Mouse (Mus musculus): ENCODE data around the gene Mrpl53.

The Mrpl53 gene

DNA sequence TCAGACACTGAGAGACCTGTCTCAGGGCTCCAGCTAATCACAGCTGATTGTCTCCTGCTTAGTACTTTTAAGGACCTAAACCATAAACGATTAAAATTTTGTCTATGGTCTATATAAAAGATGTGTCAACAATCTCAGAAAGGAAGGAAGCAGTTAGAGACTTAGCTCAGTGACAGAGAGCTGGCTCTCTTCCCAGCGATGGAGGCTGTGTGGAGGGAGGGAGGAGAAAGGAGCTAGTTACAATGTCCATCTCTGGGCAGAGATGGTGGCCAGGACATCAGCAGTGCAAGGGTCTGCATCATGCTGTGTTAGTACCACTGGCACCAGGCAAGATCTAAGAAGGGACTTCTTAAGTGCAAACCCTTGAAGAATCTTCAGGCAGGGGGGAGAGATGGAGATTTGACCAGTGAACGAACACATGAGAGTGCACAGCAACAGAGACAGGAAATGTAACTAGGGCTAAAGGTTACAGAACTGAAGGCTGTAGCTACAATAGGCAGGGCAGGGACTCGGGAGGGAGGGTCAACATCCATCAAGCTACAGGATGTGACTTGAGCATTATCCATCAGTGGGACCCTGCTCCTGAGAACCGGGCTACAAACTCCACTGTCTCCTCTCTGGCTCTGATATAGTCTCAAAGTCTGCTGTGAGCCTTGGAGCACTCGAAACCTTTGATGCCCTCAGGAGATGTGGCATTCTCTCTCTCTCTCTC lies 16.3 kb upstream of the Mrpl53 start:
- DNase-seq (ENCODE audit: low spot score in 2 of 2): no peak

DNA sequence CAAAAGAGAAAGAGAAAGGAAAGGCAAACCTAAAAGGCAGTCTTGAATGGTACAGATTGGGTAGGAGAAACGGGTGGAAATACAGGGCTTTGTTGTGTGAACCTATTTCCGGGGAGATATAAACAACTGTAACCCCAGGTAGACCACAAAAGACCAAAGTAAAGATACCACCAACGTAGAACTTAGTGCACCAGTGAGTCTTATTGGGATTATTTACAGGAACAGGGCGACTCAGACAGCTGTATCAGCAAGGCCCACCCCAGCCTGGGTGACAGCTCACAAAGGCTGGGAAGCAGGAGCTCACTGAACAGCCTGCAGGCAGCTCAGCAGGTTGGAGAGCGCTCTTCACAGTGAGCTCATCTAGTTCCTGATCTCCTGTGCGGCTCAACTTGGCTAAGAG lies 12.9 kb upstream of the Mrpl53 start:
- DNase-seq (ENCODE audit: low spot score in 2 of 2): no peak

DNA sequence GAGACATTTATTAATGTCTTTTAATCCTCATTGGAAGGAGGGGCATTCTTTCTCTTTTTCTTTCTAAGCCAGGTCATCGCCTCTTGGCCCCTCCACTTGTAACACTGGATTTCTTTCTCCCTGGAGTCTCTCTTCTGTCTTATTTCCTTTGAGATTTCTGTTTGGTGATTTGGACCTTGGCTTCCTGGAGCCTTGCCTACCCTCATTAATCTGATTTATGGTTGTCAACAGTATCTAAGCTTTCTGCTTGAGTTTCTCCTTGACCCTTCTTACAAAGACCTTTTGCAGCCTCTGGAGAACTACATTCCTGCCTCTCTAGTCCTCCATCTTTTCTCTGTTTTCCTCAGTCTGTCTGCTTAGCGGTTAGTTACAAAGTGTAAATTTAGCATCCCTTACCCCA lies 10.4 kb upstream of the Mrpl53 start:
- no peak for DNase-seq (ENCODE audit: low spot score in 2 of 2)

DNA sequence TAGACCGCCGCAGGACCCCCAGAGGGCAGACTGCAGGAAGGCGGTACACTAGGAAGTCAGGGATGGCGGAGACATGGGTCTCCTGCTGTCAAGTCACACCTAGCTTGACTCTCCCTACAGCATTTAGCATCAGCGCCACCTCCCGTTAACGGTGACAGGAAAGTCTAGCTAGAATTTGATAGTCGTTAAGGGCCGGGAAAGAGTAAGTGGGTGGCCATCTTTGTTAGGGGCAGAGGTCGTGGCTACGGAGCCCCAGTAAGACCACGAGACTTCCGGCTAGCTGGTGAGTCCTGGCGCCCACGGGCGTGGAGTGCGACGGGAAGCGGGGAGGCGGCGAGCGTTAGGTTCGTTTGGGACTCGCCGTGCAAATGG lies 7.5 kb upstream of the Mrpl53 start, which contains the start of the genes Ccdc142 and Gm42688:
TSS of gene Ccdc142 (plus strand) at position 286 of the 372 bp plus-strand sequence.
TSS of gene Gm42688 (plus strand) at position 302 of the 372 bp plus-strand sequence.
- peak in 1 of 2 experiments; percentile 93 for DNase-seq (ENCODE audit: low spot score in 2 of 2)

DNA sequence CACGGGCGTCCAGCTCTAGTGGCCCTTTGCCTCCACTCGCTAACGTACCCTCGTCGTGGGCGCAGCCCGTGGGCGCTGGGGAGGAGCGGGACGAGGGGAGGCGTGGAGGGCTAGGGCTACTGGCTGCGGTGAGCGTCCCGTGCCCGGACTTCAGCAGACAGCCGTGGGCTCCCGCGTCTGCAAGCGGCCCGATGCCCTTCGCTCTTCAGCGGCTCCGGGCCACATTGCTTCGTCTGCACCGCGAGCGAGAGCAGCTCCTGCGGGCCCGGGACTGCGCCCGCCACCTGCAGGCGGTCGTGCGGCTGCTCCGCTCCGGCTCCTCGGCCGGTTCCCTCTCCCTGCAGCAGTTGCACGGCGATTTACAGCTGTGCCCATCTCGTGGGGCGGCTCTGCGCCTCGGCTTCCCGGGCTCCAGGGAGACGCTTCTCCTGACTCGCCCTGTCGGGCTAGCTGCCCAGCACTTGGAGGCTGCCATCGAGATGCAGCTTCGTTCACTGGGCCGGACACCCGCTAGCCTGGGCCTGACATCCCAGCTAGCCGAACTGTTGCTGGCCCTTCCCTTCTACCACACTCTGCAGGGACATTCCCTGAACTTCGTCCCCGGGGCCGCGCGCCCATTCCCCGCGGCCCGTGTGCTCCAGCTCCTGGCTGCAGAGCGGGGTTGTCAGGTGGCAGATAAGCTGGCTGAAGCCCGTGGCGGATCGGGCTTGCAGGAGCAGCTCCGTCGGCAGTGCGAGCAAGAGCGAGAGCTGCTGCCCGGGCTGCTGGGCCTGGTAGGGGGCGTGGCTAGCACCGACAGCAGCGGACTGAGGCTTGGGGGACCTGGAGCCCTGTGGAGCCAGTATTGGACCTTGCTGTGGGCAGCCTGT lies 6.9 kb upstream of the Mrpl53 start:
- peak; percentile 81 to 85 for DNase-seq (ENCODE audit: low spot score in 2 of 2)

DNA sequence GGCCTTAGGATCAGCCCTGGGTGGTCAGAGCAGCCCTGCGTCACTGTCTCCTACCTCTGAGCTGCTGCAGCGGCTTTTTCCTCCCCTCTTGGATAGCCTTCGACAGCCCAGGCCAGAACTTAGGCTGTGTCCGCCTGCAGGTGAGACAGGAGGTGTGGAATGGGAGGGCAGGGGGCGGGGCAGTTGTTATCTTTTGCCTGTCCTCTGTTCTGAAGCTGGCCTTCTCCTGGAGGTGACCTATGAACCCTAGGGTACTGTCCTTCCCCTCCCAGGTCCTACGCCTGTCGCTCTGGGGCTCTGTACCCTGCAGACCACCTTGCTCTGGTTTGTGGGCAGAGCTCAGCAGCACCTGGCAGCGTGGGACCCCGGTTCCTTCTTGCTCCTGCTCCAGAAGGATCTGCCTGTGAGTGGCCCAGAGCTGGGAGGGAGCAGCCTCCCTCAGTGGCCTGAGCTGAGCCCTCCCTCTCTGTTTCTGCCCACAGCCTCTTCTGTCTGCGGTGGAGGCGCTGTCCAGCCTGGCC lies 5.7 kb upstream of the Mrpl53 start:
- DNase-seq (ENCODE audit: low spot score in 2 of 2): no peak

DNA sequence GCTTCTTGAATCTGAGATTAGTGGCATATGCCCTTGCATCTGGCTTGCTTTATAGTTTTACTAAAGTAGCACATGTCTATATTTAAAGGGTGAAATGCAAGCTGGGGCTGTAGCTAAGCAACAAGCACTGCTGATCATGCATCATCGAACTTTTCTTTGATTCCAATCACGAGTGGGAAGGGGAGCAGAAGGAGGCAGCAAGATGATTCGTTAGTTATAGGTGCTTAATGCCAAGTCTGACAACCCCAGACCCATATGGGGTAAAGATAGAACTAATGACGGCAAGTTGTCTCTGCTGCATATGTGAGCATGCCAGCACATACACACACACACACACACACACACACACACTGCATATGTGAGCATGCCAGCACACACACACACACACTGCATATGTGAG lies 4.7 kb upstream of the Mrpl53 start:
- DNase-seq (ENCODE audit: low spot score in 2 of 2): no peak

DNA sequence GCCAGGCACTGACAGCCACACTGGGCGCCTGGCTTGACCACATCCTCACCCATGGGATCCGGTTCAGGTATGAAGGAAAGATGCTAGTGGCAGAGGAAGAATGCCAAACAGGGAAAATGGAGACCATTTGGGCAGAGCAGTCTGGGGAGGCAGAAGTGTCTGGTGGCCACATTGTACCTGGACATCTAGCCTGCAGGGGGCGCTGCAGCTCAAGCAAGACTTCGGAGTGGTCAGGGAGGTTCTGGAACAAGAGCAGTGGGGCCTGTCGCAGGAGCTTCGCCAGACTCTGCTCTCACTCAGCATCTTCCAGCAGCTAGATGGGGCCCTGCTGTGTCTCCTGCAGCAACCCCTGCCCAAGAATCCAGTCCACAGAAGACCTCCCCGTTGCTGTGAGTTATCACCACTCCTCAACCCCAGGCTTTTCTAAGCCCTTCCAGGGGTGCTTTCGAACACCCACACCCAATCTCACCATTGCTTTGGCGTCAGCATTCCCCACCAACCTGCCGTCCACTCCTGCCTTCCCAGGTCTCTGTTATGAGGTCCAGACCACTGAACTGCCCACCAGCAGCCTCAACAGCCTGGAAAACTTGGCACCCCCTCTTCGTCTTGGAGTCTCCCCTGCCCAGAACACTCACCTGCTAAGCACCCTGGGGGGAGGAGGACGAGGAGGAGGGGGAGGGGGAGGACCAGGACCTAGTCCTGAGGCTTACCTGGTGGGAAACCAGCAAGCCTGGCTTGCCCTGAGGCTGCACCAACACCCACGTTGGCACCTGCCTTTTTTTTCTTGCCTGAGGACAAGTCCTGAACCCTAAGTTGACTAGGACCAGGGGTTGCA lies 1.1 kb upstream of the Mrpl53 start:
- DNase-seq (ENCODE audit: low spot score in 2 of 2): peak; percentile 88 to 94

DNA sequence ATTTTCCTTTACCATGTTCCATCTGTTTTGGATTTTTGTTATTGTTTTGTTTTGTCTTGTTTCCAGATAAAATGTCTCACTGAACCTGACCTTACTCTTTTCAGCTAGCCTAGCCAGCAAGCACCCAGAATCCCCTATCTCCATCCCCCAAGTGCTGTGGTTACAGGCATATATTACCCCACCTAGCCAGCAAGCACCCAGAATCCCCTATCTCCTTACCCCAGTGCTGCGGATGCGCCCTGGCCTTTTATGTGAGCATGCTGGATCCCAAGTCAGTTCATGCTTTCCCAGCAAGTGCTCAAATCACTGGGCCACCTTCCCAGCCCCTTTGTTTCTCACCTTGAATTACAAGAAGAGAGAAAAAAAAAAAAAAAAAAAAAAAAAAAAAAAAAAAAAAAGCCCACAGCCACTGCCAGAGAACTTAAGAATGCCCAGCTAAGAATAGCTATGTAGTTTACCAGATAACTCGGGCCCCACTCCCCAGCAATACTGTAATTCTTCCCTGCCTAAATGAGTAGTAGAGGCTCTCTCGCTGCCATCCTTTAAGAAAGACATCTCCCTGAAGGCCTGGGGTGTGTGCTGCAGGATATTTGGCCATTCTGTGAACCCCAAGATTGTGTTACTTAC lies 2.8 kb downstream of the Mrpl53 start:
- DNase-seq (ENCODE audit: low spot score in 2 of 2): peak in 1 of 2 experiments; percentile 50

DNA sequence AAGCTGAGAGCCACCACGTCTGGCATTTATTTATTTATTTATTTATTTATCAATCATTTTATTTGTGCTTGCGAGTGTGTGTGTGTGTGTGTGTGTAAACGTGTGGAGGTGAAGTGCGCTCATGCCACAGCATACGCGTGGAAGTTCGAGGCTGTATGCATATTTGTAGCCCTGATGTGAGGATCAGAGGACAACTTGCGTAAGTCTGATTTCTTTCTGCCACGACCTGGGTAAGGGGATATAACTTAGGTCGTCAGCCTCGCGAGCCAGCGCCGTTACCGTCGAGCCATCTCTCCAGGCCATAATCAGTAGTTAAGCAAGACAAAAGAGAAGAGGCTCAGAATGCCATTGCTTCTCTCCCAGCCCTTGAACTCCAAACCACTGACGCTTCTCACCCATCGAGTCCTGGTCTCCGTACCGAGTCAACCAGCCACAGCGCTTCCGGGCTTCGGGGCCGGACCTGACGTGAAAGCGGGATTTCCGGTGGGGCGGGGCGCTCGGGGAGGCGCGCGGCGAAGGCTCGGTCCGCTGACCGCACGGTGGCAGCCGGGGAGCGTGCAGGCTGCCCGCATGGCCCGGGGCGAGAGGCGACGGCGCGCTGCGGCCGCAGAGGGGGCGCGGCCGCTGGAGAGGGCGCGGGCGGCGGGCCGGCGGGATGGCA lies 6.3 kb downstream of the Mrpl53 start, which contains the start of gene Mogs:
TSS of gene Mogs (plus strand) at position 486 of the 661 bp plus-strand sequence.
- peak; percentile 92 to 96 for DNase-seq (ENCODE audit: low spot score in 2 of 2)

DNA sequence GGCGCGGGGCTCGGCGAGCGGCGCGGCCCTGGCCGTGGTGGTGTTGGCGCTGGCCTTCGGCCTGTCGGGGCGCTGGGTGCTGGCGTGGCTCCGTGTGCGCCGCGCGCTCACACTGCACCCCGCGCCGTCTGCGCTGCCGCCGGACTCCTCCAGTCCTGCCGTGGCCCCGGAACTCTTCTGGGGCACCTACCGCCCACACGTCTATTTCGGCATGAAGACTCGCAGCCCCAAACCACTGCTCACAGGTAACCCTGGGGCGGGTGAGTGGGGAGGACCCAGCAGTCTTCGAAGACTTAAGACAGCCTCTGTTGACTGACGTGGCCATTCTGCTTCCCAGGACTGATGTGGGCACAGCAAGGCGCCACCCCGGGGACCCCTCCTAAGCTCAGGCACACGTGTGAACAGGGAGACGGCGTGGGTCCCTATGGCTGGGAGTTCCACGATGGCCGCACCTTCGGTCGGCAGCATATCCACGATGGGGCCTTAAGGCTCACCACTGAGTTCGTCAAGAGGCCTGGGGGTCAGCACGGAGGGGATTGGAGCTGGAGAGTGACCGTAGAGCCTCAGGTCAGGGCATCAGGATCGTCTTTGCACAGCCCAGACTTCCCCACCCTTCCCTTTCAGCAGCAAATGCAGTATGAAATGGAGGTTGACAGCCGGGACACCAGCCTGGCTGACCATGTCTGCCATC lies 7.0 kb downstream of the Mrpl53 start:
- DNase-seq (ENCODE audit: low spot score in 2 of 2): no peak

DNA sequence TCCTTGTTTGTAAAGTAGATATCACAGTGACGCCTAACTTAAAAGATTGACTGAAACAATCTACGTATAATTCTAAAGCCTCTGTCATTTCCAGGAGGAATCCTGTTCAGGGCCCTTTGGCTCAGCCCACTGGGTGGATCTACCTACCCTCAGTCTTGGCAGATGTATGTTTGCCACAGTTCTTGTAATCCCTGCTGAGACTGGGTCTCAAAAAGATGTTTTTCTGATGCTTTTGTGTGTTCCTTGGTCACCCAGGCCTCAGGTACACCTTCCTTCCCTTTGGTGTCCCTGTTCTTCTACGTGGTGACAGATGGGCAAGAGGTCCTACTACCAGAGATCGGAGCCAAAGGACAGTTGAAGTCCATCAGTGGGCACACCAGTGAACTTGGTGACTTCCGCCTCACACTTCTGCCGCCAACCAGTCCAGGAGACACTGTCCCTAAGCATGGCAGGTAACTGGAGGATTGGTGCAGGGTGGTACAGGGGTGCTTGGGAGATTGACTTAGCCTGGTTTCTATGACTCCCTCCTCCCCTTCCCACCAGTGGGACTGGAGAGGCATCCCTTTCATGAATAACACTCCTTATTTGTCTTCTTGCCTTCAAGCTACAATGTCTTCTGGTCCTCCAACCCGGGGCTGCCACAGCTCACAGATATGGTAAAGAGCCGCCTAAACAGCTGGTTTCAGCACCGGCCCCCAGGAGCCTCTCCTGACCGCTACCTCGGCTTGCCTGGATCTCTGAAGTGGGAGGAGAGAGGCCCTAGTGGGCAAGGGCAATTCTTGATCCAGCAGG lies 7.7 kb downstream of the Mrpl53 start:
- no peak for DNase-seq (ENCODE audit: low spot score in 2 of 2)

DNA sequence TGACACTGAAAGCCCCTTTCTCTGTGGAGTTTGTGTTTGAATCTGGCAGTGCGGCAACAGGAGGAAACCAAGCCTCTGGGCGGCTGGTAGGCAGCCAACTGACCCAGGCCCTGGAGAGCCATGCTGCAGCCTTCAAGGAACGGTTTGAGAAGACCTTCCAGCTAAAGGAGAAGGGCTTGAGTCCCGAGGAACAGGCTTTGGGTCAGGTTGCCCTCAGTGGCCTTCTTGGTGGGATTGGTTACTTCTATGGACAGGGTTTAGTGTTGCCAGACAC lies 8.3 kb downstream of the Mrpl53 start:
- DNase-seq (ENCODE audit: low spot score in 2 of 2): no peak

DNA sequence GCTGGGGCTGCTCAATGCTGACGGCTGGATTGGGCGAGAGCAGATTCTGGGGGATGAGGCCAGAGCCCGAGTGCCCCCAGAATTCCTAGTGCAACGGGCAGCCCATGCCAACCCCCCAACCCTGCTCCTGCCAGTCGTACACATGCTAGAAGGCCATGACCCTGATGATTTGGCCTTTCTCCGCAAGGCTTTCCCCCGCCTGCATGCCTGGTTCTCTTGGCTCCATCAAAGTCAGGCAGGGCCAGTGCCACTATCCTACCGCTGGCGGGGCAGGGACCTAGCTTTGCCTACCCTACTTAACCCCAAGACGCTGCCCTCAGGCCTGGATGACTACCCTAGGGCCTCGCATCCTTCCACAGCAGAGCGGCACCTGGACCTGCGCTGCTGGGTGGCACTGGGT lies 8.8 kb downstream of the Mrpl53 start:
- no peak for DNase-seq (ENCODE audit: low spot score in 2 of 2)

DNA sequence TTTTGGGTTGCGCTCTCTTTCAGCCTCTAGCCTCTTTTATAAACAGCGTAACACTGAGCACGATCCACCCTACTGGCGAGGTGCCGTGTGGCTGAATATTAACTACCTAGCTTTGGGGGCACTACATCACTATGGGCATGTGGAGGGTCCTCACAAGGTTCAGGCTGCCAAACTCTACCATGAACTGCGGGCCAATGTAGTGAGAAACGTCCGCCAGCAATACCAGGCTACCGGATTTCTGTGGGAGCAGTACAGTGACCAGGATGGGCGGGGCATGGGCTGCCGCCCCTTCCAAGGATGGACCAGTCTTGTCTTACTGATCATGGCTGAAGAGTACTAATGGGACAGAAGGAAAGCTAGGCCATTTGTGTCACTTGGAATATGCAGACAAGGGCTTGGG lies 9.5 kb downstream of the Mrpl53 start:
- DNase-seq (ENCODE audit: low spot score in 2 of 2): no peak

DNA sequence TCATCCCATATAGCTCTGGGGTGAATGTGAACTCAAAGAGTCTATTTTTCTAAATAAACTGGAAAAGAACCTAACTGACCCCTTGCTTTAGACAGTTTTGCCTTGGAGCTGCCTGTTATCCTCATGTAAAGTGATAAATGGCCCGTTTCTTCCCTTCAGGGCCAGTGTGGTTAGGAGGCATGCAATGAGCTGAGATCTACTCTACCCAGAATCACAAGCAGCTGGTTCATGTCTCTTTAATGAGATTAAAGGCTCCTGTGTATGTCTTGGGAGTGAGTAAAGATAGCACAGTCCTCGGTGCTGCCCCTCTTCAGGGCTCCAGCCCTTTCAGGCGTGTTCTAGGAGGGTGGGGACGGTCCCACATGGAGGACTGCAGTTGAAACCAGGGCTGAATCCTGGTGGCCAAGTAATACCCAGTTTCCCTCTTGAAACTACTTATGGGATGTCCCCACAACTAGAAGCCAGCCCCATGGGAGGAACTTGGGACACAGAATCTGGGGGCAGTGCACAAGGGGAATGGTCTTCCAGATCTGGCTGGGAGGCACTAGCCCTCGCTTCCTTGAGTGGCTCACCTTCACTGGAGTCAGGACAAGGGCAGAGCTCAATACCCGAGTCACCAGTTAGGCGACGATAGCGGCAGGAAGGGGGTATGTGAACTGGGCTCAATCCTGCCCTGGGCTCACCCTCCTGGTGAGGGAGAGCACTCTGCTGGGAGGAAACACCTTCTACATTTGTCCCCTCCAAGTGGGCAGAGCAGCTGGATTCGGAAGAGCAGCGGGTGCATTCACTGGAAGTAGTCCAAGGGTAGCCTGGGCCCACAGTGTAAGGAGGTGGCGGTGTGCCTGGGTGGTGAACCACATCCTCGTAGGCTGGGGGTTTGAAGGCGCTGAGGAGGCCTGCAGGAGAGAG lies 10.2 kb downstream of the Mrpl53 start:
- peak in 1 of 2 experiments; percentile 26 for DNase-seq (ENCODE audit: low spot score in 2 of 2)

DNA sequence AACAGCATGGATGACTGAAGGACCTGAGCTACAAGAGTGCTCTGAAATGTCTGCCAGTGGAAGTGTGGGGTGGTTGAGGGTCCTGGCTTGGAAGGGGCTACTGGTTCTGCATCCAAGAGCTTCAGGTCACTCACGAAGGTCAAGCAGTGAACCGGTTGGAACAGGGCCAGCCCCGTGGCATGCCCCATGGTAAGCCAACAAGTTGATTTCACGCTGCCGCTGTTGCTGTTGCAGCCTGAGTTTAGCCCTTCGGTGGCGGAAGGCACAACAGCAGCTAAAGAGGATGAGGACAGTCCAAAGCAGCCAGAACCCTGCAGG lies 10.9 kb downstream of the Mrpl53 start:
- peak in 1 of 2 experiments; percentile 41 for DNase-seq (ENCODE audit: low spot score in 2 of 2)
